Mouse (Mus musculus) skeletal muscle tissue, adult 2 months (tissue): ENCODE results near the gene Icam4.
"Not testable (repeated sequence)": the region's sequence is repeated elsewhere in the genome, so short reads cannot be mapped to it uniquely, and the experiment has no call there.

Experiments used
- DNase-seq: peaks from one replicate; pipeline ENCODE4 v3.0.0-alpha.2; 2012; ENCODE audit warnings: low read depth, low spot score

Gene Icam4

DNA sequence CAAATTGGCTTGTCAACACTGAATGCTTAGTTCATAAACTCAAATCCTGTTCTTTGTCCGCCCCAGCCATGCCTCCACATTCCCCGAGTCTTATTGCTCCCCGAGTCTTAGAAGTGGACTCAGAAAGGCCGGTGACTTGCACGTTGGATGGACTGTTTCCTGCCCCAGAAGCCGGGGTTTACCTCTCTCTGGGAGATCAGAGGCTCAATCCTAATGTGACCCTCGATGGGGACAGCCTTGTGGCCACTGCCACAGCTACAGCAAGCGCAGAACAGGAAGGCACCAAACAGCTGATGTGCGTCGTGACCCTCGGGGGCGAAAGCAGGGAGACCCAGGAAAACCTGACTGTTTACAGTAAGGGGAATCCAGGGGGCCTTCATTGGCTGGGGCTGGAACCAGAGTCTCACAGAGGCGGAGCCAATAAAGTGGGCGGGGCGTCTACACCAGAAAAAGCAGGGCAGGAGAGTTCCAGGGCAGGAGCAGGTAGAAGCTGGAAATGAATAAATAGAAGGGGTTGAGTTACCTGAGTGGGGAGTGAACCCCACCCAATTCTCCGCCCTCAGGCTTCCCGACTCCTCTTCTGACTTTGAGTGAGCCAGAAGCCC, 5.4 kb downstream of the Icam4 start:
- DNase-seq: no peak

DNA sequence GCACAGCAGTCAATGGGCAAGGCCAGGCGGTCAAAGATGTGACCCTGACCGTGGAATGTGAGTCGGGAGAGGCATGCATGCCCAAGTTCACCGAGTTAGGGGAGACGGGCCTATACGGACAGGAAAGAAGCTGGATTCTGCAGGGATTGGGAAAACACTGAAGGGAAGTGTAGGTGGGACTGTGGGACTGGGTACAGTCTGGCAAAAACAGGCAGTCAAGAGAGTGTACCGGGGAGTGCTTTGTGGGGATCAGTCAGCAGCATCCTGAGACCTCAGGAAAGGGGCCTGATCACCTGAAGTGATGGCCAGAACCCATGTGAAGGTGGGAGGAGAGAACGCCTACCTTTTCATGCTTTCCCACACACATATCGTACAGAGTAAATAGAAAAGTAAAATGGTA, 6.4 kb downstream of the Icam4 start:
- no peak for DNase-seq

DNA sequence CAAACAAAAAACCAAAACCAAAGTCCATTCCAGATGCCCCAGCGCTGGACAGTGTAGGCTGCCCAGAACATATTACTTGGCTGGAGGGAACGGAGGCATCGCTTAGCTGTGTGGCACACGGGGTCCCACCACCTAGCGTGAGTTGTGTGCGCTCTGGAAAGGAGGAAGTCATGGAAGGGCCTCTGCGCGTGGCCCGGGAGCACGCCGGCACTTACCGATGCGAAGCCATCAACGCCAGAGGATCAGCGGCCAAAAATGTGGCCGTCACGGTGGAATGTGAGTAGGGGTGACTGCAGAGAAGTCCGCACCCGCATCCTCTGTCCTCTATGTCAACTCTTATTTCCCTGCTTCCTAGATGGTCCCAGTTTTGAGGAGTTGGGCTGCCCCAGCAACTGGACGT, 7.0 kb downstream of the Icam4 start:
- no peak for DNase-seq

DNA sequence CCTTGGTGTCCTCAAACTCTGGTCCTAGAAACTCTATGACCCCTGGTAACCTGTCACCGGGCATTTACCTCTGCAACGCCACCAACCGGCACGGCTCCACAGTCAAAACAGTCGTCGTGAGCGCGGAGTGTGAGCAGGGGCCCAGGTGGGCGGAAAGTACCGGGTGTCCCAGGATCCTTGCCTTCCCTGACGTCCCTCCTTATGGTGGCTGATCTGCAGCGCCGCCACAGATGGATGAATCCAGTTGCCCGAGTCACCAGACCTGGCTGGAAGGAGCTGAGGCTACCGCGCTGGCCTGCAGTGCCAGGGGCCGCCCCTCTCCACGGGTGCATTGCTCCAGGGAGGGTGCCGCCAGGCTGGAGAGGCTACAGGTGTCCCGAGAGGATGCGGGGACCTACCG, 7.5 kb downstream of the Icam4 start:
- no peak for DNase-seq

DNA sequence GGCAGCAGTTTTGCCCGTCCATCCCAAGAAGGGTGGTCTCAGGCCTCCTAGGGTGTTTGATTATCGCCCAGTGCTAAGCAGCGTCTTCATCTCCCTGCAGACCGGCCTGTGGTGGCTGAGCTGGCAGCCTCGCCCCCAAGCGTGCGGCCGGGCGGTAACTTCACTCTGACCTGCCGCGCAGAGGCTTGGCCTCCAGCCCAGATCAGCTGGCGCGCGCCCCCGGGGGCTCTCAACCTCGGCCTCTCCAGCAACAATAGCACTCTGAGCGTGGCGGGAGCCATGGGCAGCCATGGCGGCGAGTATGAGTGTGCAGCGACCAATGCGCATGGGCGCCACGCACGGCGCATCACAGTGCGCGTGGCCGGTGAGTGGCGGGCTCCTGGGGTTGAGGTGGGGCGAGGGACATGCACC, 8.3 kb downstream of the Icam4 start:
- no peak for DNase-seq

DNA sequence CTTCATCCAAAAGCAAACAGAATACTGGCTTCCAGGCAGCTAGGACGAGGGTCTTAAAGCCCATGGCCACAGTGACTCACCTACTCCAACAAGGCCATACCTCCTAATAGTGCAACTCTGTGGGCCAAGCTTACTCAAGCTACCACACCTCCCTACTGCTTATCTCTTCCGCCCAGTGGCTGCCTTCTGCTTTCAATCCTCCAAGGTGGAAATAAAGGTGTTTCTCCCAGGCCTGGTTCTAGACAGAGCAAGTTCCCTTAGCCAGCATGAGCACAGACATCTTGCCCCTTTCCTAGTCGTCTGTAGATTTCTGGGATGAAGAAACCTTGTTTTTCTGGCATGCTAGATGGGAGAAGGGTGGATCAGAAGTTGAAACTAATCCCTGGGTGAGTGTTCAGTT, 10.6 kb downstream of the Icam4 start:
- DNase-seq: no peak

DNA sequence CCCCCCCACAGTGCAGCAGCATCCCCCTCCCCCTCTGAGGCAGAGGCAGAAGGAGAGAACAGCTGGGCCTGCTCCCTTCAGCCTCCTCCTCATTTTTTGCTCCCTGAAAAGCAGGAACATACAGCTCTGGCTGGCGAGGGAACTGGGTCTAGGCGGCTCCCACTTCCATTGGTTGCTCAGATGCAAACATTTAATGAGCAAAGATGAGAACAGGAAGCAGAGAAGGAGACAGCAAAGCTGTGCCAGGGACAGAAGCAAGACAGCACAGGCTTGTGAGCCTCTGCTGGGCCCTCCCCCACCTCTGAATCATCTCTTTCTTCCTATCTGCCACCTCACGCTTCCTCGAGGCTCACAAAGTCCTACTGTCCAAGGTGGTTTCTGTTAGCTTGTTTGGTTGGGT, 12.1 kb downstream of the Icam4 start:
- DNase-seq: no peak

DNA sequence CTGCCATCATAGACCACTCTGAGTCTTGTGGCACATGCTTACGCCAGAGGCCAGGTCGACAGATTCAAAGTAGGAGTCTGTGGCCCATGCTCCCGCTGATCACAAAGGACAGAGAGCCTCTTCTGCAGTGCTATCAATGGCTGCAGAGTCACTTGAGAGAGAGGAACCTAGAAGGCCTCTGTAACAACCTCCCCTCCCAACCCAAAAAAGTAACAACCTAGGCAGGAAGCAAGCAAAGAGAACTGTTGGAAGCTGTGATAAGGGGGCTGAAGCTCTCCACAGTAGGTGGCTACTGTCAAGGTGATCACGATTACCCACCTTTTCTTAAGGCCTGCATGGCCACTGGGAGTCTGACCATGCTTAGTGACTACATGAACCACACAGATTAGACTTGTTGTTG, 14.4 kb downstream of the Icam4 start:
- DNase-seq: no peak

DNA sequence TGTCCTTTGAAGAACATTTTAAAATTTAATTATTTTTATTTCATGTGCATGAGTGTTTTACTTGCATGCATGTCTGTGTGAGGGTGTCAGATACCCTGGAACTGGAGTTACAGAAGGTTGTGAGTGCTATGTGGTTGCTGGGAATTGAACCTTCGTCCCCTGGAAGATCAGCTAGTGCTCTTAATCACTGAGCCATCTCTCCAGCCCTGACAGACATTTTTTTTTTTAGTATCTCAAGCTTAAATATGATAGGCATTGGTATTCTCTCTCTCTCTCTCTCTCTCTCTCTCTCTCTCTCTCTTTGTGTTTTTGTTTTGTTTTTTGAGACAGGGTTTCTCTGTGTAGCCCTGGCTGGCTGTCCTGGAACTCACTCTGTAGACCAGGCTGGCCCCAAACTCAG, 15.6 kb downstream of the Icam4 start:
- DNase-seq: not testable (repeated sequence)

DNA sequence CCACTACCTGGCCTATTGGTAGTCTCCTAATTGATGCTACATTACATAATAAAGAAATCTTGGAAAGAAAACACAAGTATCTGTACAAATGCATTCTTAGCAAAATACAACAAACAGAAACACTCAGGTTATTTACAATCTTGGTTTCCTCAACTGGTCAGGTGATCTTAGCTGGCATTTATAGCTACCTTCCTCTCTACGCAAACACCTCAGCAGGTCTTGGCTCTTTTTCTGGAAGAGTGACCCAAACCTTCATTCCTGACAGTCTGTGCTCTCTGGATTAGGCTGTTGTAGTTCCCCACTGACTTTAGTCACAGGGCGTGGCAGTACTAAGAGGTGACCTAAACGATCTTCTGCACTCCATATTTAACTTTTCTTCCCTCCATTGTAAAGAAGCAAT, 16.1 kb downstream of the Icam4 start:
- no peak for DNase-seq

DNA sequence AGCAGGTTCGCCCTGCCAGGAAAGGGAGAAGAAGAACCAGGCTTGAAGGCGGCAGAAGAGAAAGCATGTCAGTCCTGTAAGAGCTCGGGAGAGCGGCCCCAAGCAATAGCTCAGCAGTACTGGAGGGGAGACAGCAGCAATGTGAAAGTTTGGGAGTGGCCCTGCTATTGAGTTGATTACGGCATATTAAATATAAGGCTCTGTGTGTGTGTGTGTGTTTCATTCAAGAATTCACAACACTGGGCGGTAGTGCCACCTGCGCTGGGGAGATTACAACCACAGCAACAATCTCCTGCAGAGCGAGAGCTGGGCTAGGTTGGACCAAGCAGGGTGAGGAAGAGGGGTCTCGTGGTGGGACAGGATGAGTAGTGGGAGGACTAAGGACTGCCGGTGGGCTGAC, 22.4 kb downstream of the Icam4 start:
- DNase-seq: no peak

DNA sequence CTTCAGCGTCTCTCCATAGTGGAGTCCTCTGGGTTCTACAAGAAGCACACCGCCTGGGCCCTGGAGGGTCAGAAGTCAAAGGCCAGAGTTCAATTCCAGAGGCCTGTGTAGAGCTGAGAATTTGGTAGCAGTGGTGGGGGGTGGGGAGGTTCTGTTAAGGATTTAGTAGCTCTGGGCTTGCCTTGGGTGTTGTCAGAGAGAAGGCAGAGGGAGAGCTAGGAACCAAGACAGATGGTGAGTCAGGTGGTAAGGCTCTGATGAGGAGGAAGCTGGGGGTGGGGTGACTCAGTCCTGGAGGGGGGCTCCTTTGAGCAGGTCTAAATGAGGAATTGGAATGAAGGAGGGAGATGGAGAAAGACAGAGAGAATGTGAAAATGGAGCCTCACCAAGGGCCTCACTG, 33.8 kb downstream of the Icam4 start:
- DNase-seq: no peak

DNA sequence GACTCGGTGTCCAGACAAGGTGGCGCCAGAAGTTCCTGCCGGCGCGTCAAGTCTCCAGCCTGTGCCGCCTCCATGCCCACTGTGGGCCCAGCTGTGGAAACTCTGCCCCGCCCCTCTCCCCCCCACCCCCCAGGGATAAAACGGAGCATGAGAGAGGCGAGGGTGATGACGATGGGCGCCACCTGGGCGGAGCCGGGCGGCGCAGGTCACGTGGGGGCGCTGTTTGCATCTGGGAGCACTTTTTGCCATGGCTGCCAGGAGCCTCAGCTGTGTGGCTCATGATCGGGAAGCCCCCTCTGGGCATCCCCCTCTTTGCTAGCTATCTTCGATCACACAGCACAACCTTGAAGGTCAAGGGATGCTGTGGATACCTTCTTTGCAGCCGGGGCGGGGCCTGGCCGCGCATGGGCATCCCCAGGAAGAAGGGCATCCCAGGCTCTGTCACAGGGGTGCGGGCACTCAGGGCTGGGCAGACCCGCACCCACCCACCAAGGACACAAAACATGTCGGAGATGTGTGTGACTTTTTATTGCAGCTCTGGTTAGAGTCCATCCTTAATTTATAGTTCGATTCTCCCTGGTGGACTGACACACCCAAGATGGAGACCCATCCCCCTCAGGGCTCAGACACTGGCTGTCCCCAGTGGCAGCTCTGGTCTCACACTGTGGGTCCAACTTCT, 38.0 kb downstream of the Icam4 start, which contains the start of gene Zglp1:
TSS of gene Zglp1 (minus strand) at position 88 of the 679 bp plus-strand sequence.
- no peak for DNase-seq

DNA sequence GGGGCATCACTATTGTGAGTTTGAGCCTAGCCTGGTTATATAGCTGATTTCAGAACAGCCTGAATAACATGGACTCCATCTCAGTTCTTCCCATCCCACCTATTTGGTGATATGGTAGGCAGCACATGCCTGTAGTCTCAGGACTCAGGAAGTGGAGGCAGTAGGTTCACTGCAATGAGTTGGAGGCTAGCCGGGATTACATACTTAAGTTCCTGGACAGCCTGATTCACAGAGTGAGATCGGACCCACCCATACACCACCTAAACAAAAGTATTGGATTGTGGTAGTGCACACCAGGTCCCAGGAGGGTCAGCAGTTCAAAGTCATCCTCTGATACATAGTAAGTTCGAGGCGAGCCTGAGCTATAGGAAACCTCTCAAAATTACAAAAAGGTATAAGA, 43.5 kb downstream of the Icam4 start:
- no peak for DNase-seq

DNA sequence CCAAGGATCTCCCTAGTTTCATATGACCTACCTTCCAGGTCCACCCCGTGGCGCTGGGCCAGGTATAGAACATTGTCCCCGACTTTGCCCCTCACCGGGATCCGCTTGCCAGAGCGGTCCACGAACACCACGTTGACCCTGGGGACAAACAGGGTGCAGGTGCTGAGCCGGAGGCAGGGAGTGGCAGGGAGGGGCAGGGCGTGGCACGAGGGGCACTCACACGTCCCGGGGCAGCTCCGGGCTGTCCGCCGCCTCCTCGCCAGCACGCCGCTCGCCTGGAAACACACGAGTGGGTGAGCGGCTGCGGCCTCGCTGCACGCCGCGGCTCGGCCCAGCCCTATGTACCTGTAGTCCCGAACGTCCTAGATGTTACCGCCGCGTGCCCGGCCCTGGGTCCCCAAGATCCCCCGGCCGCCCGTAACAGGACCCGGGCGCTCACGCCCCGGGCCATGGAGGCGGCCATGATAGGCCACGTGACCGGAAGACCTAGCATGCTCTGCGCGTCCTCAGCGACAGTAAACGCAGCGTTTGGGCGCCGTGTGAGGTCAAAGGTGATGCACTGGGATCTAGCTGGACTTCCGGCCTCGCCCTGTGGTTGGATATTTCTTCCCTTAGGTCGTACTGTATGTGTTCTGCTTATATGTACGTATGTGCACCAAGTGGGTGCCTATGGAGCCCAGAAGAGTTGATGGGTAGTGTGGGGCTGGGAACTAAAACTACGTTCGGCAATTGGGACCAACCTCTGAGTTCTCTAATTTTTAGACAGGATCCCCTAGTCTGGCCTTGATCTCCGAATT, 44.1 kb downstream of the Icam4 start, which contains the start of the genes Gm49373 and Fdx1l:
TSS of gene Gm49373 (minus strand) at position 53 of the 797 bp plus-strand sequence.
TSS of gene Fdx1l (minus strand) at position 571 of the 797 bp plus-strand sequence.
- DNase-seq: peak; percentile 87

DNA sequence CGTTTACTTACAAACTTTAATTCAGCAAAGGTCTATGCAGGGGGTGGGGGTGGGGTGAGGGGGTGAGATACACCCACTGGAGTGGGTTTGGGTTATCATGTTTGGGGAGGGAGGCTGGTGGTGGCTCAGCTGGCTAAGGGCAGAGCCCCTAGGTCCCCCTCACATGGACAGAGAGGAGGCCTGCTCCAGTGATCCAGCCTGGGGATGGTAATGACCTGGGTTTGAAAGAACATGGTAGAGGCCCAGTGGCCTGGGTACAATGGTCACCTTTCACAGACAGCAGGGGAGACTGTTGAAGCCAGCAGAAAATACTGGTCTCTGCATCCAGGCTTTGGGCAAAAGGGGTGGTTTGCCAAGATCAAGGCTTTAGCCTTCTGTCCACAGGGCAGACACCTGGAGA, 45.0 kb downstream of the Icam4 start:
- DNase-seq: no peak

DNA sequence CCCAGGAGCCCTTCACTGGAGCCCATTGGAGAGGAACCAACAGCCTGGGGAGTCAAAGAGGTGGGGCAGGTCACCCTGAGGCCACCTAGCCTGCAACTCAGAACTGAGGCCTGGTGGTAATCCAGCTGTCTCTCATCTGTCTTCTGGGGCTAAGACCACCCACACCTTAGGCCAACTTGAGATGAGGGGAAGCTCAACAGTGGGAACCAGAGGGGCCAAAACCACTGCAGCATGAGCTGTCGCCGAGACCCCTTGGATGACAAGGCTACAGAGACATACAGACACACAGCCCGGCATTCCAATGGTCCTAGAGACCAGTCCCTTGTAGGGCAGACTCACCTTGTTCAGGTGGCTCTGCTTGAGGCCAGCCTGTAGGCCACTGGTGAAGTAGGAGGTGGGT, 46.5 kb downstream of the Icam4 start:
- DNase-seq: no peak
